Mouse (Mus musculus): ENCODE data around the gene Ppp1r14a.

DNA sequence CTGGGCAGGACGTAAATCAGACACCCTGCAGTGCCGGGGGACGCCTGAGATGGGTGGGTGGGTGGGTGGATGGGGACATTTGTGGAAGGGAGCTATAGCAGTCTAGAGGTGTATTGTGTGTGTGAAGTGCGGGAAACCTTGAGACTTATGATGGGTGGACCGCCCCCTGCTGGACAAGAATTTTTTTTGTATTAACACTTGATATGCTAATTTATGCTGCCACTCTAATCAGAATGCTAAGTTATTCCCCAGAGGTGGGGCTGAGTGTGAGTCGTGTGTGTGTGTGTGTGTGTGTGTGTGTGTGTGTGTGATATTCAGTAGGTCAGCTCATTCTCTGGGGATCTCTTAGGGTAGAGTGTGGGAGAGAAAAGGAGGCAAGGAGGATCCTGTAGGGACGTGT is 17.5 kb downstream of the Ppp1r14a start:
- TF ChIP-seq CTCF (IDR thresholded peaks at IDR 0.05; ENCODE audit: control insufficient read depth, insufficient read depth, low read length) (peak; percentile 14; the same call in 1 of the 2 replicates), POLR2A (IDR thresholded peaks at IDR 0.05; ENCODE audit: borderline replicate concordance, control insufficient read depth, low read depth, low read length) (no peak)

All from bone marrow, adult 2 months (tissue).